Mouse (Mus musculus): Measurements from ENCODE around the gene Bub1b. TPM values are rescaled to one million over a fixed set of nuclear protein-coding genes. Genes with fewer than 3 reads are reported as not detected.

Gene Bub1b
- total and polyA plus RNA-seq, 3 experiments: 91.5 to 118 (median 99.3) TPM

- no peaks in the 10 kb centered on the region for H3K27me3 ChIP-seq (replicated peaks)
- no peak overlapping the region for H3K9ac ChIP-seq (ENCODE audit: insufficient read depth, low read depth)
- in situ Hi-C loops (cut with MboI; ENCODE audit: low pct_ligation_motif_present, low pct_unique_long_range_greater_than_20kb, low sequenced_read_pairs): loop anchor here (5.0 kb wide), 1 partner anchor 48 kb away; no protein-coding TSS in a partner anchor
- H3K27ac ChIP-seq (ENCODE audit: insufficient read depth, low read depth): no peak overlapping the region
- no peak overlapping the region for H3K4me2 ChIP-seq (ENCODE audit: insufficient read depth, low read depth, poor library complexity, severe bottlenecking)
- H3K9me3 ChIP-seq (replicated peaks; ENCODE audit: low read length): no peaks in the 10 kb centered on the region
- no peak overlapping the region for H3K4me3 ChIP-seq (replicated peaks in 1 of 3; ENCODE audit: low read depth in 2 of 3, low read length in 2 of 3, poor library complexity in 1 of 3)
- H3K4me1 ChIP-seq (ENCODE audit: control insufficient read depth in 1 of 2, insufficient read depth in 2 of 2): peaks cover 0 to 15% of the 10 kb centered on the region in 2 experiments; a peak in 2 of 4 replicates
- H3K79me2 ChIP-seq (replicated peaks; ENCODE audit: control insufficient read depth, extremely low read depth, insufficient read depth, poor library complexity, severe bottlenecking): no peaks in the 10 kb centered on the region
- dilution Hi-C loops (cut with MboI; ENCODE audit: extremely low pct_ligation_motif_present, extremely low pct_unique_long_range_greater_than_20kb, low sequenced_read_pairs): no loop called here
- H3K36me3 ChIP-seq (replicated peaks in 1 of 2; ENCODE audit: control insufficient read depth in 1 of 2, insufficient read depth in 1 of 2, low read length in 1 of 2): no peaks in the 10 kb centered on the region
- DNase-seq (ENCODE audit: extremely low read depth): no peak
- TF ChIP-seq ZKSCAN1 (IDR thresholded peaks at IDR 0.05; ENCODE audit: borderline replicate concordance, low read depth, low read length) (no peak), ZC3H11A (IDR thresholded peaks at IDR 0.05; ENCODE audit: low read depth, low read length) (no peak), HCFC1 (IDR thresholded peaks at IDR 0.05; ENCODE audit: low read depth, low read length) (no peak), MXI1 (IDR thresholded peaks at IDR 0.05; ENCODE audit: low read depth, low read length) (no peak), MAZ (IDR thresholded peaks at IDR 0.05; ENCODE audit: low read depth, low read length) (no peak), ELF1 (IDR thresholded peaks at IDR 0.05; ENCODE audit: low read depth, low read length) (no peak), TCF12 (IDR thresholded peaks at IDR 0.05; ENCODE audit: low read depth, low read length) (no peak), ETS1 (conservative IDR thresholded peaks at IDR 0.05; ENCODE audit: low read depth, low read length) (no peak), NRF1 (IDR thresholded peaks at IDR 0.05; ENCODE audit: low read depth, low read length) (no peak), POLR2AphosphoS2 (IDR thresholded peaks at IDR 0.05; ENCODE audit: low read depth, low read length) (no peak), MAX (IDR thresholded peaks at IDR 0.05; ENCODE audit: low read length) (no peak)
Observed at GRCm38 (mm10) chr2:118689875-118690274, 91.9 kb downstream of the Bub1b start.

Other genes with a start within 250 kb of the Bub1b start
- gene Gpr176, start 224.8 kb upstream of the Bub1b start, total RNA-seq (2012; rRNA removed): not detected in 2 replicates
- not detected in 2 replicates for gene Gpr176, start 224.8 kb upstream of the Bub1b start, total RNA-seq (2014; rRNA removed)
- gene Gpr176, start 224.8 kb upstream of the Bub1b start, polyA plus RNA-seq (2012; ENCODE audit: insufficient read length, low read depth): not detected in 2 replicates
- 15.7 and 18.1 TPM in 2 replicates for gene Eif2ak4, start 209.6 kb upstream of the Bub1b start, total RNA-seq (2012; rRNA removed)
- 15.0 and 16.1 TPM in 2 replicates for gene Eif2ak4, start 209.6 kb upstream of the Bub1b start, total RNA-seq (2014; rRNA removed)
- 19.6 and 22.3 TPM in 2 replicates for gene Eif2ak4, start 209.6 kb upstream of the Bub1b start, polyA plus RNA-seq (2012; ENCODE audit: insufficient read length, low read depth)
- gene Srp14, start 118.5 kb upstream of the Bub1b start, total RNA-seq (2012; rRNA removed): 139 and 172 TPM in 2 replicates
- gene Srp14, start 118.5 kb upstream of the Bub1b start, total RNA-seq (2014; rRNA removed): 215 and 224 TPM in 2 replicates
- 151 and 160 TPM in 2 replicates for gene Srp14, start 118.5 kb upstream of the Bub1b start, polyA plus RNA-seq (2012; ENCODE audit: insufficient read length, low read depth)
- gene Bmf, start 48.5 kb upstream of the Bub1b start, total RNA-seq (2012; rRNA removed): 3.4 and 5.6 TPM in 2 replicates
- gene Bmf, start 48.5 kb upstream of the Bub1b start, total RNA-seq (2014; rRNA removed): 2.6 and 2.8 TPM in 2 replicates
- 1.1 and 1.4 TPM in 2 replicates for gene Bmf, start 48.5 kb upstream of the Bub1b start, polyA plus RNA-seq (2012; ENCODE audit: insufficient read length, low read depth)
- gene Pak6, start 65.1 kb downstream of the Bub1b start, total RNA-seq (2012; rRNA removed): 0.29 and 0.42 TPM in 2 replicates
- gene Pak6, start 65.1 kb downstream of the Bub1b start, total RNA-seq (2014; rRNA removed): 0.05 and 0.11 TPM in 2 replicates
- gene Pak6, start 65.1 kb downstream of the Bub1b start, polyA plus RNA-seq (2012; ENCODE audit: insufficient read length, low read depth): 0.45 and 0.73 TPM in 2 replicates
- gene Ankrd63, start 105.8 kb downstream of the Bub1b start, total RNA-seq (2012; rRNA removed): not detected in 2 replicates
- not detected in 2 replicates for gene Ankrd63, start 105.8 kb downstream of the Bub1b start, total RNA-seq (2014; rRNA removed)
- gene Ankrd63, start 105.8 kb downstream of the Bub1b start, polyA plus RNA-seq (2012; ENCODE audit: insufficient read length, low read depth): 0.07 and 0.08 TPM in 2 replicates
- 6.9 and 7.8 TPM in 2 replicates for gene Plcb2, start 130.2 kb downstream of the Bub1b start, total RNA-seq (2012; rRNA removed)
- 5.7 and 6.4 TPM in 2 replicates for gene Plcb2, start 130.2 kb downstream of the Bub1b start, total RNA-seq (2014; rRNA removed)
- gene Plcb2, start 130.2 kb downstream of the Bub1b start, polyA plus RNA-seq (2012; ENCODE audit: insufficient read length, low read depth): 18.9 and 22.3 TPM in 2 replicates
- gene Inafm2, start 147.5 kb downstream of the Bub1b start, total RNA-seq (2012; rRNA removed): 4.2 and 4.3 TPM in 2 replicates
- 3.6 TPM in 2 replicates for gene Inafm2, start 147.5 kb downstream of the Bub1b start, total RNA-seq (2014; rRNA removed)
- 2.6 and 2.7 TPM in 2 replicates for gene Inafm2, start 147.5 kb downstream of the Bub1b start, polyA plus RNA-seq (2012; ENCODE audit: insufficient read length, low read depth)
- gene Ccdc9b, start 164.4 kb downstream of the Bub1b start, total RNA-seq (2012; rRNA removed): not detected in 2 replicates
- gene Ccdc9b, start 164.4 kb downstream of the Bub1b start, total RNA-seq (2014; rRNA removed): not detected in 2 replicates
- gene Ccdc9b, start 164.4 kb downstream of the Bub1b start, polyA plus RNA-seq (2012; ENCODE audit: insufficient read length, low read depth): not detected in 2 replicates
- not detected in 2 replicates for gene Phgr1, start 174.6 kb downstream of the Bub1b start, total RNA-seq (2012; rRNA removed)
- not detected in 2 replicates for gene Phgr1, start 174.6 kb downstream of the Bub1b start, total RNA-seq (2014; rRNA removed)
- not detected in 2 replicates for gene Phgr1, start 174.6 kb downstream of the Bub1b start, polyA plus RNA-seq (2012; ENCODE audit: insufficient read length, low read depth)
- gene Disp2, start 181.5 kb downstream of the Bub1b start, total RNA-seq (2012; rRNA removed): not detected in 2 replicates
- gene Disp2, start 181.5 kb downstream of the Bub1b start, total RNA-seq (2014; rRNA removed): not detected in 2 replicates
- not detected in 2 replicates for gene Disp2, start 181.5 kb downstream of the Bub1b start, polyA plus RNA-seq (2012; ENCODE audit: insufficient read length, low read depth)
- gene Knstrn, start 215.8 kb downstream of the Bub1b start, total RNA-seq (2012; rRNA removed): 72.9 and 82.1 TPM in 2 replicates
- gene Knstrn, start 215.8 kb downstream of the Bub1b start, total RNA-seq (2014; rRNA removed): 72.9 and 76.6 TPM in 2 replicates
- 97.2 and 108 TPM in 2 replicates for gene Knstrn, start 215.8 kb downstream of the Bub1b start, polyA plus RNA-seq (2012; ENCODE audit: insufficient read length, low read depth)

All from CH12.LX (cell line).